Mouse (Mus musculus): ENCODE measurements around the gene Plch2. TPM values are rescaled to one million over a fixed set of nuclear protein-coding genes. Genes with fewer than 3 reads are reported as not detected.

The Plch2 gene
- total RNA-seq, 2 experiments from 2014 or later: 0.30 to 0.43 TPM

DNA sequence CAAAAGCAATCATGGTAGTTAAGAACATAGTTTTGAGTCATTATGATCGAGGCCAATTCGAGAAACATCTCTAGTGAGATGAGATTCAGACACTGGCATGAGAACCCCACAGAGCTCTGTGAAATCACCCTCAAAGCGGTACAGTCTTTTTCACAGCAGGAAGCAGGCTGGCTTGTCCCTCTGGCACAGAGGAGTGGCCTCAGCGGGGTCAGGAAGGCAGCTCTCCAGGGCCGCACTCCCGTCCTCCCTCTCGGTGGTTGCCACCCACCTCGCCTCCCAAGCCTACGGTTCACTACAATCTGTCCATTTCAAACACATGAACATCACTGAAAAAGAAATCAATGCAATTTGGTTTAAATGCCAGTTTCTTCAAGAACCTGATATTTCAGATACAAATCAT, 17.8 kb upstream of the Plch2 start:
- no peak for DNase-seq

DNA sequence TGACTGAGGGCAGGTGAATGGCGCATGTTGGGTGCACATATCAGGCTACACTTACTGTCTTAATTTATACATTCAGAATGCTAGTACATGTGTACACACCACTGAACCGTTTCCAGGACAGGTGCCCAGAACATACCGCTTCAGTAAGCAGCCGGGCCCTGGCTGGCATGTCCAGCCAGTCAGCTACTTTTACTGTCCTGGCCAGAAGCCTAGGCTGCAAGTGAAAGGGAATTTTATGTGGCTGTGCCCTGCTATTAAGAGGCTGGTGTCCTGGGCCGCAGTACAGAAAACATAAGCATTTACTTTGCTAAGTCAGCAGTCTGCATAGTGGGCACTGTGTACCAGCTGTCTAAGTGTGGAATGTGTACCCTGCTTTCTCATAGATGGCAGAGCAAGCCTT, 14.3 kb upstream of the Plch2 start:
- no peak for DNase-seq

DNA sequence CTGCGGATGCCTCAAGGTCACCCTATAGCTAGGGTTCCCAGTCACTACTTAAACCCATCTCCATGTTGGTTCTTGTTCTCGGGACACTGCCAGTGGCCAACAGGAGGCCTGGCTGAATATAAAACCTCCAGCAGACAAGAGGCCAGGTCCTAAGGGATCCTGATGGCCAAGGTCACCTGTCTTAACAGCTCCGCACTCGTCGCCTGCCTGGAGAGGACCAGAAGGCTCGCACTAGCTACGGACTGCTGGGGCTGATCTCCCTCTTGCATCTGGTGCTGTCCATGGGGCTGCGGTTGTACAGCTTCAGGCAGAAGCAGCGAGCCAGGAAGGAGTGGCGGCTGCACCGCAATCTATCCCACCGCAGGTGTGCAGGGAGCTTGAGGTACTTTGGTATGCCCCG, 13.6 kb upstream of the Plch2 start:
- DNase-seq: no peak

DNA sequence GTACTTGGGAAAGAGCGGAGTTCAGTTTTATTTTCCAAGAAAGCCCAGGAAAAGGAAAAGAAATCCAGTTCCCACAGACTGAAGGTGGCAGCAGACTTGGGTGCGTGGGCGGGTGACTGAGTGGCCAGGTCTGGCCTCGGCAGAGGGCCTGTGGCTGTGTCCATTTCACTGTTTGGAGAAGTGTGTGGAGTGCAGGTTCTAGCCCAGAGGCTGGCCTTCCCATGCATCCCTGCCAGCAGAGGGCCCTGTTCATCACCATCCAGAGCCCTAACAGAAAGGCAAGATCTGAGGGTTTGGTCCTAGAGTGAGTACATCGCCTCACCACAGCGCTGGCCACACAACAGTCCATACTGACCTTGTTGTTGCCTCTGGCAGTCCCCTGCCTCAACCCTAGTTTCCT, 12.6 kb upstream of the Plch2 start:
- DNase-seq: no peak

DNA sequence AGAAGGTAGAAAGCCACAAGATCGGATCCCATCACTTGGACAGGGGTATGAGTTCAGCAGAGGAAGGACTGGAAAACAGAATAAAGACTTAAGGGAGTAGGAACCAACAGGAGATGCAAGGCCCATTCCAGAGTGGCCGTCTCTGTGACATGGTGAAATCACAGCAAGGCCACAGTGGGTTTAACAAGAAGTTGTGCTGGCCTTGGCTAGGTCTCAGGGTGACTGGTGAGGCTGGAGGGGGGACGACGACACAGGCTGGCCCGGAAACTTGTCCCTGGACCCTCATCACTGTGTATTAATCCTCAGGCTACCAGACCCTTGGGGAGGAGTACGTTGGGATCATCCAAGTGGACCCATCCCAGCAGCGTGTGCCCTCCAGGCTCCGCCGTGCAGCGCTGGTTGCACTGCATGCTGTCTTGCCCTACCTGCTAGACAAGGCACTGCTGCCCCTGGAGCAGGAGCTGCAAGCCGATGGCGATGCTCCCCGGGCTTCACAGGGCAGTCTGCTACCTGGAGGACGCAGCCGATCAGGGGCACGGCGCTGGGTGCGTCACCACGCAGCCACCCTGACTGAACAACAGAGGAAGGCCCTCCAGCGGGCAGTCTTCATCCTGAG, 11.9 kb upstream of the Plch2 start:
- no peak for DNase-seq

DNA sequence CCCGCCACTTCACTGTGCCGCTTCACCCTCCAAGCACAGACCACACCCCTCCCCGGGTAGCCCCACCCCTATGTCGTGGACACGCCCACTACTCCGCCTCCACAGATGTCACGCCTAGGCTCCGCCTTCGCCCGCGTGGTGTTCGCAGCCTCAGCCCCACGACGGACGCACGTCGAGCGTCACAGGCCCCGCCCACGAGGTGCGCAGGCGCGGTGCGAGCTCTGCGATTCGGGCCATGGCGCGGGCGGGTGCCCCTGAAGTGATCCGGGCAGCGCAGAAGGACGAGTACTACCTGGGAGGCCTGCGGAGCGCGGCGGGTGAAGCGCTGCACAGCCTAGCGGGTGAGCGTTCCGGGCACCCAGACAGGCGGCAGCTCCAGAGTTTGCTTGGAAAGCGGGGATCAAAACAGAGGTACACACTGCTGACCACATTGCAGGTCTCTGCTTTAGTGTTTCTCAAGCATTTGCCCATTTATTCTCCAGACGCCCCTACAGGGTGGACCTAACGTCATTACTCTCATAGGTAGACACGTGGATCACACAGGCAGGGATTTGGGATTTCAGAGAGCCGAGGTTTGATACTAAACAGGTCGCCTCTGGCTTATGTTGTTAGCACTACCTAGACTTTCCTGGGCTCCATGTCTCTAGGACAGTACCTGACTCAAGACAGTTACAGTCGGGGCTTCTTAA, 10.4 kb upstream of the Plch2 start, which contains the start of gene Pex10:
Gene Pex10, plus strand, starts transcription at position 183 of the 689 bp plus-strand sequence.
- DNase-seq: peak; percentile 98

DNA sequence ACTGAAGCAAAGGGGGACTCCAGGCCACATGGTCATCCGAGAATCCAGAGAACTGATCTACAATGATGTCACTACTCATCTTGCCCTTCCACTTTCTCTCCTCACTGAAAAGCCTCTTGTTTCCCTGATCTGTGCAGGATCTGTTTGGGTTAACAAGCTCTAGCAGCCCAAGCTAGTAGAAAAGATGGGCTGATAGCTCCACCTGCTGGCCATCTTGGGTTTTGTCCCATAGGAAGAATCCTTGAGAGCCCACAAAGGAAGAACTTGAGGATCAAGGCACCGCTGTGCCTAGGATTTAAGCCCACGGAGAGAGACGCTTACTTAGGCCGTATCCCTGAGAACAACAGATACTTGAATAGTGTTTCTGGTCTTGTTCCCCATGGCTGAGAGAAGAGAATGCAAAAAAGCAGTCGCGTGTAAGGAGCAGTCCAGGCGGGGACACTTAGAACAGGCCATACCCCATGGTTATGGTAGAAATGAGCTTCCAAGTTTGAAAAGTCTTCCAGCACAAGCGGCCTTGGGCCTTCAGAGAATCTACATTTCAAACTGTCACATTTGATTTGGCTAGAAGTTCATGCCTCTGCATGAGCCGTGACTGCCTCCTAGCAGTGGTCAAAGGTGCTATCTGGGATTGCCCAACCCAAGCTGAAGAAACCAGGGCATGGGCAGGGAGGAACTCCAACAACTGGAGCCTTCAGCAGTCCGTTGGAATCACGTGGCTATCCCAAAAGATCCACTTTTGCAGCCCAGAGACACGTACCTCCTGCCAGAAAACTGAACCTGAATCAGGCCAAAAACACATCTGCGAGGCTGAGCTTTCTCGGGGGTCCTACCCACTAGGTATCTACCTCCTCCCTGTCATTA, 9.6 kb upstream of the Plch2 start:
- peak; percentile 87 for DNase-seq

DNA sequence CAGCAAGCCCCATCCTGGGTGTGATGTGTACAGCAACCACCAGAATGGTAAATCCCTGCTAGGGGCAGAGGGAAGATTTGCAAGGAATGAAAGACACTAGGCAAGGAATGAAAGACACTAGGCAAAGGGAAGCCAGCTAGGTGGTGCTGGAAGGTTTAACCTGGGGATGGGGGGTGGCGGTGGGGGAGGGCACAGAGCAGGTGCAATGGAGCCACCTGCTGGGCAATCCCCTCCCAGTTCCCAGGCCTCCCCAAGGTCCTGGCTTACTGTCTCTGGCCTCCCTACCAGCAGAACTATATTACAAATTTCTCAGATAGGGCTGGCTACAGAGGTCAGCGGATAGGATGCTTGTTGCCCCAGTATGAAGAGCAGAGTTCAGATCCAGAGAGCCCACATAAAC, 7.9 kb upstream of the Plch2 start:
- DNase-seq: no peak

DNA sequence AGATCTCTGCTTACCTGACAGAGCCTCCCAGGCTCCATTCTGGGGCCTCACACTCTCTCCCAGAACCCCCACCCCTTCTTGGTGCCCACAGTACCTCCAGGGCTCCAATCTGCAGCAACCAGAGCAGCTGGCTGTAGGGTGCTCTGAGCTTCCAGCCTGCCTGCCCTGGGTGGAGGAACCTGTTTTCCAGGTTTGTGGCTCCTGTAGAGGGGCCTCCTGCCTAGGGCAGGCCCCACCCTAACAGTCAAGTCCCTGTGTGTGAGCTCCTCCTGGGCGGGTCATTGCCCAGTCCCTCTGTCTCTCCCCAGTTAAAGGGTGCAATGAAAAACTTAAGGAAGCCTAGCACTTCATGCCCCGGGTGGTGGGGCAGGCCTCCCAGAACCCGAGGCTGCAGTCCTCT, 7.3 kb upstream of the Plch2 start:
- DNase-seq: no peak

DNA sequence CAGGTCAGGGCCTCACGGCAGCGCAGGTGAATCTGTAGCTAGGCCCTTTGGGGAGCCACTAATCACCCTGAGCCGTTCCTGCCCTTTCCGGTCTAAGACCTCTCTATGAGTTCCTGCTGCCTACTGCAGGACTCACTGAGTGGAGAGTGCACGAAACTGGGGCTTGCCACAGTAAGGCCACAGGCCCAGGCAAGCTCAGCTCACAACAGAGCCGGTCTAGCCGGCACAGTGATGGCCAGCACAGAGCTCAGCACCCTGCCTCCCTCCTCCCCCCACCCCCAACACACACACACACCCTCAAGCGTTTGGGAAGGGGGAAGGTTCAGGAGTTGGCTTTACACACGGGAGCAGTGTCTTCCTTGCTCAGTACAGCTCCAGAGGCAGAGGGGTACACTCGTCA, 1.7 kb upstream of the Plch2 start:
- DNase-seq: no peak

DNA sequence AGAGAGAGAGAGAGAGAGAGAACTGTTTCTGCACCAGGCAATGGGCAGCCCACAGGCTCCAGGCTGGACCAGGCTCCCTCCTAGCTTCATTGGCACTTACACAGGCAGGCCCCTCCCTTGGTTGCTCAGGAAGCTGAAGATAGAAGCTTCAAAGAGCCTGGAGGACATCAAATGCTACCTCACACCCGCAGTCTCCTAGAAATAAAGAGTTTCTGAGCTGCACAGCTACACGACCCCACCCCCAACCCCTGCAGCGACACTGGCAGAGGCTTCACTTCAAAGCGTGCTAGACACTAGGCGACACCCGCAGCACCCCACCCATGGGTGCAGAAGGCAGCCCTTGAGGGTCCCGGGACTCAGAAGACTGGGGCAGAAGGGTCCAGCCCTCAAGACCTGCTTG, 6.5 kb downstream of the Plch2 start:
- DNase-seq: no peak

DNA sequence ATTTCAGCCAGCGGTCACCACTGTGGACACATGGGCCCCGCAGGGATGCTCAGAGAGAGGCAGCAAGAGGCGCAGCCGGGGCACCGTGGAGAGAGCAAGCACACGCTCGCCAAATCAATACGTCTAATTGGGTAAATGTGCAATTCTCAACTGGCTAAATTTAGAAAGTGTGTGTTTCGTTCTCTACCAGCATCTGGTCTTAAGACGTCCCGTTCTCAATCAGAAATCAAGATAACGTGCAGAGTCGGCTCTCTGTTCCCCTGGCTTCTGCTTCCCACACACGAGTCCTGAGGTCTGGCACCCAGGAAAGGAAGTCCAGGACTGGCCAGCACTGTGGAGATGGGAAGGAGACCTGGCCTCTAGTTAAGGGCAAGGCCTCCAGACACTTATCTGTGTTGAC, 9.9 kb downstream of the Plch2 start:
- DNase-seq: no peak

DNA sequence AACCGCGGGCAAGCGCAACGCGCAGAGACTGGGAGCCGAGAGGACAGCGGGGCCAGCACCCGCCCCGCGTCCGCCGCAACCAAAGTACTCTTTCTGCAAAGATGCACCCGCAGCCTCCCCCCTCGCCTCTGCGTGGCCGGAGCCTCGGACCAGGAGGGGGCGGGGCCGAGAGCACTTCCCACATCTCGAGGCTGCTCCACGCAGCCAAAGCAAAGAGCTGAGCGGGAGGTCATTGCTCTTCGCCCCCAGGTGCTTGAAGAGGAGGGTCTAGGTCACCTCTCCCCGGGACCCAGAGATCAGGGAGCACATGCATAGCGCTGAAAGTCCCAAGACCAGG, 13.3 kb downstream of the Plch2 start:
- no peak for DNase-seq

DNA sequence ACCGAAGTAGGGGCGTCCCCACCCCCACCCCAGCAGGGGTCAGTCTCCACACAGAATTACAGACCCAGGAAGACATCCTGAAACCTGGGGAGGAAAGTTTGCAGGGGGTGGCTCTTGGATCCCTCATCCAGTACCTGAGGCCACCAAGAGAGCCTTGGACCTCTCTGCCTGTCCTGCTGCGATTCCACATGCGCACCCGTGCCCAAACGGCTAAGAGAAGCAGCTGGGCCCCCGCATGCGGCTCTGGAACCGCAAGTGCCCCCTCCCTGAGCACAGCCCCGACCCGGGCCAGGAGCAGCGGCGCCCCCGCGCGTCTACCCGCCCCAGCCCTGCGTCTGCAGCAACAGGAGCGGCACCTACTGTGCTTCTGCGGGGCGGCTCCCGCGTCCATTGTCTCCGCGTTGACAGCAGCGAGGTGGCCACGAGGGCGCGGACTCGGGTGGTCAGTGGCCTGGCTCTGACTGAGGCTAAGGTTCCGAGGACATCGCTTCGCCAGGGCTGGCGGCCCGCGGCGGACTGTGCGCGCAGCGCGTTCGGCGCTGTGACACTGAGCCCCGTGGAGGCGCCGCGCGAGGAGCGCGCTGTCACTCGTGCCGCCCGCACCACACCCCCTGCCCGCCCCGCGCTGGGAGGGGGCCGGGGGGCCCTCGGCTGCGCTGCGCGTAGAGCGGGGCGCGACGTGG, 13.8 kb downstream of the Plch2 start:
- no peak for DNase-seq

DNA sequence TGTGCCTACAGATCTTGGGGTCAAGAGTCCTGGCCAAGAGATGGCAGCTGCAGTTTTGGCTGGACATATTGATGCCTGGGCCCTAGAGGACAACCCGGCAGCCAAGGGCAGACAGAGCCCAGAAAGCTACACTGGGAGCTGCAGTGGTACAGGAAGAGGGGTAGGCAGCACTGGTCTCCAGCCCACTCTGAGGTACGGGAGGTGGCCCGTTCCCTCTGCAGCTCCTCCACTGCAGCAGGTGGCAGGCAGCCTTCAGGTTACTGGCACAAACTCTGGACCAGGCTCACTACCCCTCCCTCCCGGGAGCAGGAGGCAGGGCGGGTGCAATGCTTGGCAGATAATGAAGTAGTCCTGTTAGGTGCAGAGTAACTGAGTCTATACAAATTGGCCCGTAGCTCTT, 15.9 kb downstream of the Plch2 start:
- no peak for DNase-seq

DNA sequence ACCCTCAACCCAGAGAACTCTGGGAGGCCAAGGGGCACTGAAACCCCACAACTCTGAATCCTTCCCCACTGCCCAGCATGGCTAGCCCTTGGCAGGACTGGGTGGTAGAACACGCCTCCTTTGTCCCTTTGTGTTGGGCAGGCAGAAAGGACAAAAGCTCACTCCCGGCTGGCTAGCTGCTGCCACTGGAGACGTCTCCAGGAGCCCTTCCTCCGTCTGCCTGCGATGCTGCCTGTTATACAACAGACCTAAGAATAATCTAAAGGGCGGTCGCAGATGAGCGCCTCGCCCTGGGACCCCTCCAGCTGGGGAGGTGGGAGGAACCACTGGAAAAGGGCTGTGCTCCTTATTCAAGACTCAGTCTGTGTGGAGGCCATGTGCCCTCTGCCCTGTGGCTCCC, 16.4 kb downstream of the Plch2 start:
- DNase-seq: no peak

DNA sequence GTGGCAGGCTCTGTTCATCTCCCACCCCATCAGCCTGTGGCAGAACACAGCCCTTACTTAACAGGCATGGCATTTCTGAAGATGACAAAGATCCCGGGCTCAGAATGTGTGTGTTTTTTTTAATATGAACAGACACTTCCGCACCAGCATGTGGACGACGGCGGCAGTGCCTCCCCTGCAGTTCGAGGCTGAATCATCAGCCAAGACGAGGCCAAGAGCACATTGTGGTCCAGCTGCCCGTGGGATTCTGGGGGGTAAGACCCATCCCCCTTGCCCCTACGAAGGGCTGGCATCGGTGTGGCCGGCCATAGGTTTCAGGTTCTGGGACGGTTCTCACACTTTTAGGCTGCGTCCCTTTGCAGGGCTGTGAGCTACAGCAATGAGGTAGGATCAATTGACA, 21.8 kb downstream of the Plch2 start:
- DNase-seq: no peak

DNA sequence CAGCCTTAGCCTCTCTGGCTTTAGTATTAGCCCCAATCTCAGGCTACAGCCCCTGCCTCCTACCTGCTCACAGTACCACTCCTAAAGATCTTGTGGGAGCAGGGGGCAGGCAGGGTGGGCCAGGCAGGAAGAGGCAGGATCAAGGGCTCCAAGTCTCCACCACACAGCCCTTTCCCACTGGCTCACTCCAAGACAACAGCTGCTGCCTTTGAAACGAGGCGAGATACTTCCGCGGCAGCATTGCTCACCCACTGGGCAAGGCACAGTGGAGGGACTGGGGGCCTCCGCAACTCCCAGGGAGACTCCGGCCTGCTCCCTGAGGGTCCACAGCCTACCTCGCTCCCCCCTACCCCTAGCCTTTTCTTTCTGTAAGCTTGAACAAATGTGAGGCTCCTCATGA, 22.4 kb downstream of the Plch2 start:
- no peak for DNase-seq

DNA sequence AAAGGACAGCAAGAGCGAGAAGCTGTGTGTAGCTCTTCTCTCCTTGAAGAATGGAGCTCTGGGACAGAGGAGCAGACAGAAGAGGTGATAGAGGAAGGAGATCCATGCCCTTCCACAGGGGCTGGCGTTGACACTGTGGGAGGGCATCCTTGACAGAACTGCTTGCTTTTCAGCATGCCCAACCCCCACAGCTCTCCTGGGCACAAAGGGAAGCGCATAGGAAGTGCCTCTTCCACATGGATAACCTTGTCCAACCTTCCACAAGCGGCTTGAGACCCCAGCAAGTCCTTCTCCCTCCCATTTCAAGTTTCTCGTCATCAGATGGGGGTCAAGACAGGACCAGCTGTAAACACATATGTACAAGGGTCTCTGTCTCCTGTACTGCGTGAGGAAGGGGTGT, 23.5 kb downstream of the Plch2 start:
- DNase-seq: no peak

DNA sequence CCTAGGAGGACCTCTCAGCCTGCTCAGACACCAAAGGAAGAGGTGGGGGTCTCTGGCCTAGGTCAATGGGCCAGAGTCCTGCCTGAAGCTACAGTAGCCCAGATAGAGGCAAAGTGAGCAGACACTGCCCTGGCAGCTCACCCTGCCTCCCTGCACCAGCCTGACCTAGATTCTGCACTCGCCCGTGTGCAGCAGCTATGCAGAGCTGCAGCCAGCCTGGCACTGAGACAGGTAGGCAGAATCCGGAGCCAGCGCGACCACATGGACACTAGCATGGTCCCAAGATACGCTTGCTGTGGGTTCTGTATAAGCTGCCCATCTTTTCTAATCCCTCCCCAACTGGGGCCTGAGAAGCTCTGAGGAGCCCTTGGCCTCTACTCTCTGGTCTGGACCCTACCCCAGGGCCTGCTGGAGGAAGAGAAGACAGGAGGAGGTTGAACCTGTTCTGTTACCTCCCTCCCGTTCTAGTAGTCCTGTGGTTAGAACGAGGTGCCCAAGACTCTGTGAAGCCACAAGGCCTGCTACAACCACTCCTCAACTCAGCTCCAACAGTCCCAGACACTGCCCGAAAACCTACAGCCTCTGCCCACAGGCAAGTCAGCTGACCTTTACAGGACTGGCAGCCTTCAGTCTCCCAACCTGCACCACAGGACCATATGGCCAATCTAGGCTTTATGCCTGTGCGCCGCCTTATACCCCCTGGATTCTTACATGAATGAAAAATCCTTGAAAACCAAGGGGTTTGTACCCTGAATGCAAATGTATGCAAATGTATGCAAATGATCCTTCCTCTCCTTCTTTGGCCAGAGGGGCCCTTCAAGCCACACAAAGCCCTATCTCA, 32.2 kb downstream of the Plch2 start:
- no peak for DNase-seq

DNA sequence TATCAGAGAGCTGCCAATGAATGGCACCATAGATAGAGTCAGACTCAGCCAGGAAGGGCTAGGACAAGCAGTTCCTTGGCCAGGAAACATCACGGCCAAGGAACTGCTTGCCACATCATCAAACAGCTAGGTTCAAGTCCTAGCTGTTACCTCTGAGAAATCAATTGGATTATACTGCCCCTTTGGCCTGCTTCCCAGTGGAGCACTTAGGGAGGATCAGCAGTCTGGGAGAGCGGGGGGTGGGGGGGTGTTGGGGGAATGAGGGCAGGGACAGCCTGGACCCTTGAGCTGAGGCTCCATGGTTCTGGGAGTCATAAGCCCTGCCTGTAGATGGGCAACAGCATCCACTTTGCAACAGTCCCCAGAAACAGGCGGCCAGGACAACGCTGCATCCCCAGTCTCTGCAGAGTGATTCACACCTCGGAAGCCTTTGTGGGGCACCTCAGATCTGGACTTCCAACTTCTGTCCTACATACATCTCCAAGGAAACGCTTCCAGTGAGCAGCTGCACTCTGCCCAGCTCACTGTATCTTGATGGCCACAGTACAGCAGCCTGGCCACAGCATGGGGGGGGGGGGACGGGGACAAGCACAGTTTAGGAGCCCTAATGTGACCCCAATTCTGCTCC, 34.2 kb downstream of the Plch2 start:
- DNase-seq: no peak

Data from adrenal gland, postnatal 36 days (tissue).